Mouse (Mus musculus) C2C12 (cell line): ENCODE data around the gene Gm20388. TPM values are rescaled to one million over a fixed set of nuclear protein-coding genes. Genes with fewer than 3 reads are reported as not detected.

Source experiments
- H3K27me3 ChIP-seq: one replicate; pipeline ENCODE4 v1.6.1; 2011; ENCODE audit not compliant: control insufficient read depth, insufficient read depth, insufficient read length
- H3K36me3 ChIP-seq: one replicate; pipeline ENCODE4 v1.6.1; 2011; ENCODE audit not compliant: control insufficient read depth, insufficient read depth
- H3K4me3 ChIP-seq: one replicate; pipeline ENCODE4 v1.5.1; 2011; ENCODE audit warnings: mild to moderate bottlenecking, control low read depth; ENCODE audit not compliant: poor library complexity, insufficient read depth, severe bottlenecking
- H3K79me2 ChIP-seq: one replicate; pipeline ENCODE4 v1.6.1; 2011; ENCODE audit not compliant: control insufficient read depth, insufficient read depth
- H3K79me3 ChIP-seq: one replicate; pipeline ENCODE4 v1.6.1; 2011; ENCODE audit warnings: low read depth, control low read depth
- H3ac ChIP-seq: one replicate; pipeline ENCODE3; 2011; ENCODE audit warnings: low read depth; ENCODE audit not compliant: control insufficient read depth, insufficient read length
- CEBPB ChIP-seq: IDR thresholded peaks from one replicate; pipeline ENCODE4 v1.6.1; 2011; ENCODE audit warnings: low read depth, mild to moderate bottlenecking, control low read depth, moderate library complexity
- CTCF ChIP-seq: IDR thresholded peaks from one replicate; pipeline ENCODE4 v1.5.1; 2011; ENCODE audit not compliant: control insufficient read depth, insufficient read depth, insufficient read length
- FOSL1 ChIP-seq: IDR thresholded peaks from one replicate; pipeline ENCODE4 v1.8.0; 2011; ENCODE audit warnings: mild to moderate bottlenecking, low read length; ENCODE audit not compliant: poor library complexity, insufficient read depth, severe bottlenecking
- MAX ChIP-seq: IDR thresholded peaks from one replicate; pipeline ENCODE4 v1.6.1; 2011; ENCODE audit warnings: mild to moderate bottlenecking, control low read depth
- MYOD1 ChIP-seq: IDR thresholded peaks from one replicate; pipeline ENCODE4 v1.6.1; 2011; ENCODE audit warnings: low read depth; ENCODE audit not compliant: control insufficient read depth, insufficient read length
- MYOG ChIP-seq: IDR thresholded peaks from one replicate; pipeline ENCODE4 v1.6.1; 2011; ENCODE audit not compliant: control insufficient read depth, insufficient read length; ENCODE audit errors: extremely low read depth
- USF1 ChIP-seq: IDR thresholded peaks from one replicate; pipeline ENCODE4 v1.6.1; 2011; ENCODE audit warnings: low read depth, mild to moderate bottlenecking, control low read depth, moderate library complexity
- polyA plus RNA-seq: library from polyadenylated mRNA; unstranded; fragments of >200 nt; fragmentation: generic; extraction: Trizol; gene quantifications from one replicate; pipeline ENCODE4 v1.2.1, GENCODE M21; 2012; ENCODE audit warnings: missing spikeins

The Gm20388 gene
- polyA plus RNA-seq, 1 experiment = 15.0 TPM

GRCm38 (mm10) chr8:121128531-121129264, 1218.1 kb downstream of the Gm20388 start:
- H3K79me3 ChIP-seq = no peaks in the 10 kb centered on the region
- no peaks in the 10 kb centered on the region for H3K27me3 ChIP-seq
- TF ChIP-seq MAX (no peak), FOSL1 (no peak), CTCF (no peak), MYOD1 (no peak), USF1 (no peak), CEBPB (no peak), MYOG (no peak)
- peaks cover 5% of the 10 kb centered on the region for H3K36me3 ChIP-seq
- peaks cover 15% of the 10 kb centered on the region for H3K79me2 ChIP-seq
- H3K4me3 ChIP-seq = no peak overlapping the region
- H3ac ChIP-seq = no peak overlapping the region

- no peak for TF ChIP-seq FOSL1
- H3K79me2 ChIP-seq = peaks cover 11% of the 10 kb centered on the region
- H3ac ChIP-seq = no peak overlapping the region
- no peaks in the 10 kb centered on the region for H3K27me3 ChIP-seq
- no peak overlapping the region for H3K4me3 ChIP-seq
- no peaks in the 10 kb centered on the region for H3K79me3 ChIP-seq
- H3K36me3 ChIP-seq = peaks cover 5% of the 10 kb centered on the region
These were observed 1218.8 kb downstream of the Gm20388 start for GRCm38 (mm10) chr8:121129265-121129940.

- Histone ChIP-seq H3K27me3 (no peaks in the 10 kb centered on the region), H3K79me3 (no peaks in the 10 kb centered on the region), H3K4me3 (no peak overlapping the region), H3ac (no peak overlapping the region), H3K36me3 (peaks cover 5% of the 10 kb centered on the region), H3K79me2 (peaks cover 11% of the 10 kb centered on the region)
- no peak for TF ChIP-seq USF1
- TF ChIP-seq MYOD1 = no peak
- no peak for TF ChIP-seq MAX
- no peak for TF ChIP-seq MYOG
- no peak for TF ChIP-seq CTCF
- TF ChIP-seq FOSL1 = no peak
- TF ChIP-seq CEBPB = no peak
These were observed 1219.9 kb downstream of the Gm20388 start for GRCm38 (mm10) chr8:121130522-121130921.

- H3K79me2 ChIP-seq = no peaks in the 10 kb centered on the region
- peaks cover 5% of the 10 kb centered on the region for H3K36me3 ChIP-seq
- TF ChIP-seq CEBPB (peak; percentile 53), MYOG (no peak), MYOD1 (no peak)
- no peak overlapping the region for H3K4me3 ChIP-seq
- H3K27me3 ChIP-seq = no peaks in the 10 kb centered on the region
- no peaks in the 10 kb centered on the region for H3K79me3 ChIP-seq
- no peak overlapping the region for H3ac ChIP-seq
These were observed 1222.4 kb downstream of the Gm20388 start for GRCm38 (mm10) chr8:121132961-121133513.

GRCm38 (mm10) chr8:121134102-121134501, 1223.5 kb downstream of the Gm20388 start:
- Histone ChIP-seq H3K4me3 (no peak overlapping the region), H3K27me3 (no peaks in the 10 kb centered on the region), H3K79me3 (no peaks in the 10 kb centered on the region), H3K36me3 (peaks cover 3% of the 10 kb centered on the region), H3ac (peak overlapping the region; percentile 49), H3K79me2 (no peaks in the 10 kb centered on the region)
- TF ChIP-seq MYOD1 = peak; percentile 42
- peak; percentile 83 for TF ChIP-seq MAX
- TF ChIP-seq CEBPB = no peak
- TF ChIP-seq USF1 = peak; percentile 84
- TF ChIP-seq CTCF = no peak
- TF ChIP-seq FOSL1 = peak; percentile 82
- no peak for TF ChIP-seq MYOG
